Mouse (Mus musculus) liver, postnatal 0 days (tissue): ENCODE measurements at regions not wholly inside any gene's neighbourhood (a gene's known extent, or its start where the extent isn't known, plus 50 kb on each side); places are given as distances from the start of the nearest gene placed in this dataset.

Experiments used
- CTCF ChIP-seq: sonication (generic); IDR thresholded peaks from 2 replicates; pipeline ENCODE4 v1.5.1; 2016; ENCODE audit warnings: antibody characterized with exemption, low read depth
- EP300 ChIP-seq: IDR thresholded peaks from 2 replicates; pipeline ENCODE4 v1.6.1; 2016; ENCODE audit warnings: antibody characterized with exemption, low read depth, mild to moderate bottlenecking

DNA sequence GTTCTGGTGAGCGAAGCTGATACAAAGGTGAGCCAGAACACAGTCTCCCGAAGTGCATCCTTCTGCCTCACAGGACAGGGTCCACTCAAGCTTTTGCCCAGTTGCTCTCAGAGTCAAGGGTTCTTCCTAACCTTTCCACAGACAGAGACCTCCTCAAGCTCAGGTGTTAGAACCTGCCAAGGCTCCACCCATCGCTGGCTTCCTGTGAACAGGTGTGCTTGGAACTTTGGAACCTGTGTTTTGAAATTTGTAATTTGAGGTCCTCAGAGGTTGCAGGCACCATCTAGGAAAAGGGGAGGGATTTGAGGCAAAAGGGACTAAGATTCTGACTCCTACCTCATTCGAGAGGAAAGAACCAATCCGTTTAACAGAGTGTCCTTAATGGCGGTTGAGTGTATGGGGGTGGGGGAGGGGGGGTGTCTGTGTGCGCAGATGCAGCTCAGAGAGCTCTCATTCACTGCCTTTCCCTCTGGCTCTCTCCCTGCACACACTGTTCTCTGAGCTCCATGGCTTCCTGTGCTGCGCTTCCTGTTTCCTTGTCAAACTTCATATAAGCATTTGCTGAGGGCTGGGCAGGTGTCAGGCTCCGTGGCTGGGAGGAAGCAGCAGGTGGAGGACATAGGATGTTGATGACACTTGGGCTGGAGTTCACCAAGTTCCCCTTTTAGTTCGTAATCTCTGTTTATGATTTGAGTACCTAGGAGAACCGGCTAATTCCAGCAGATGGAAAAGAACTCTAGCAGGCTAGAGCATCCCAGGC is 195.8 kb downstream of the Pten start:
- TF ChIP-seq EP300 (no peak), CTCF (no peak)
